Mouse (Mus musculus): ENCODE measurements around the gene Cnot9. TPM values are rescaled to one million over a fixed set of nuclear protein-coding genes. Genes with fewer than 3 reads are reported as not detected.
"Not testable (repeated sequence)": the region's sequence is repeated elsewhere in the genome, so short reads cannot be mapped to it uniquely, and the experiment has no call there.

Gene Cnot9
- polyA plus RNA-seq (2015; fragmentation: Nextera tagmentation; extraction: Ambion mirVana), result 39.7 and 47.0 TPM in 2 replicates

- peak within 1 kb of the TSS; percentile 93 for H3K4me3 ChIP-seq (ENCODE audit: low read length)
- peak within 1 kb of the TSS; percentile 89 for H3K27ac ChIP-seq (ENCODE audit: low read depth, low read length)
- H3K27me3 ChIP-seq (replicated peaks; ENCODE audit: control insufficient read depth, insufficient read depth, low read length), result no peaks in the 10 kb centered on the region
- WGBS, result under 1% methylated on average over 62 of the region's 64 CpGs
- H3K4me2 ChIP-seq (ENCODE audit: low read length), result peak within 1 kb of the TSS; percentile 90
- H3K36me3 ChIP-seq (ENCODE audit: control insufficient read depth, insufficient read depth, low read length), result no peaks in the 10 kb centered on the region
- peak within 1 kb of the TSS; percentile 92 for H3K9ac ChIP-seq (ENCODE audit: low read depth, low read length)
- peaks cover 28% of the 10 kb centered on the region for H3K4me1 ChIP-seq (ENCODE audit: control insufficient read depth, insufficient read depth, low read depth, low read length)
- H3K9me3 ChIP-seq (ENCODE audit: control insufficient read depth, low read length), result no peaks in the 10 kb centered on the region
- ATAC-seq, result peak; percentile 99
Measured at GRCm38 (mm10) chr1:74505721-74506464, at the start of gene Cnot9. Gene Cnot9 (plus strand): TSS chr1:74506058.

- ATAC-seq, result no peak
- Histone ChIP-seq H3K9ac (ENCODE audit: low read depth, low read length) (no peak overlapping the region), H3K36me3 (ENCODE audit: control insufficient read depth, insufficient read depth, low read length) (peaks cover 25% of the 10 kb centered on the region), H3K27ac (ENCODE audit: low read depth, low read length) (no peak overlapping the region), H3K4me3 (ENCODE audit: low read length) (no peak overlapping the region), H3K4me1 (ENCODE audit: control insufficient read depth, insufficient read depth, low read depth, low read length) (no peaks in the 10 kb centered on the region), H3K9me3 (ENCODE audit: control insufficient read depth, low read length) (no peaks in the 10 kb centered on the region), H3K27me3 (replicated peaks; ENCODE audit: control insufficient read depth, insufficient read depth, low read length) (no peaks in the 10 kb centered on the region), H3K4me2 (ENCODE audit: low read length) (no peak overlapping the region)
- WGBS, result 74% methylated on average over 2 of the region's 2 CpGs
Measured at GRCm38 (mm10) chr1:74460273-74460672, 45.6 kb upstream of the Cnot9 start.

GRCm38 (mm10) chr1:74485792-74486191 is 20.1 kb upstream of the Cnot9 start:
- Histone ChIP-seq H3K27me3 (replicated peaks; ENCODE audit: control insufficient read depth, insufficient read depth, low read length) (no peaks in the 10 kb centered on the region), H3K27ac (ENCODE audit: low read depth, low read length) (no peak overlapping the region), H3K9ac (ENCODE audit: low read depth, low read length) (no peak overlapping the region), H3K4me3 (ENCODE audit: low read length) (no peak overlapping the region), H3K9me3 (ENCODE audit: control insufficient read depth, low read length) (no peaks in the 10 kb centered on the region), H3K4me1 (ENCODE audit: control insufficient read depth, insufficient read depth, low read depth, low read length) (no peaks in the 10 kb centered on the region), H3K4me2 (ENCODE audit: low read length) (no peak overlapping the region), H3K36me3 (ENCODE audit: control insufficient read depth, insufficient read depth, low read length) (peaks cover 20% of the 10 kb centered on the region)
- ATAC-seq, result no peak
- WGBS, result 97% methylated on average over 5 of the region's 5 CpGs

- Histone ChIP-seq H3K27ac (ENCODE audit: low read depth, low read length) (no peak overlapping the region), H3K4me1 (ENCODE audit: control insufficient read depth, insufficient read depth, low read depth, low read length) (peaks cover 9% of the 10 kb centered on the region), H3K9ac (ENCODE audit: low read depth, low read length) (no peak overlapping the region), H3K9me3 (ENCODE audit: control insufficient read depth, low read length) (no peaks in the 10 kb centered on the region), H3K36me3 (ENCODE audit: control insufficient read depth, insufficient read depth, low read length) (no peaks in the 10 kb centered on the region), H3K4me2 (ENCODE audit: low read length) (no peak overlapping the region), H3K27me3 (replicated peaks; ENCODE audit: control insufficient read depth, insufficient read depth, low read length) (no peaks in the 10 kb centered on the region), H3K4me3 (ENCODE audit: low read length) (no peak overlapping the region)
- 86% methylated on average over 1 of the region's 1 CpGs for WGBS
- ATAC-seq, result no peak
Measured at GRCm38 (mm10) chr1:74501106-74501505, 4.8 kb upstream of the Cnot9 start.

- under 1% methylated on average over 20 of the region's 22 CpGs for WGBS
- peak overlapping the region; percentile 66 for H3K27ac ChIP-seq (ENCODE audit: low read depth, low read length)
- H3K4me1 ChIP-seq (ENCODE audit: control insufficient read depth, insufficient read depth, low read depth, low read length), result peaks cover 28% of the 10 kb centered on the region
- H3K4me2 ChIP-seq (ENCODE audit: low read length), result peak overlapping the region; percentile 74
- H3K9me3 ChIP-seq (ENCODE audit: control insufficient read depth, low read length), result no peaks in the 10 kb centered on the region
- no peak for ATAC-seq
- no peaks in the 10 kb centered on the region for H3K36me3 ChIP-seq (ENCODE audit: control insufficient read depth, insufficient read depth, low read length)
- H3K9ac ChIP-seq (ENCODE audit: low read depth, low read length), result peak overlapping the region; percentile 77
- no peaks in the 10 kb centered on the region for H3K27me3 ChIP-seq (replicated peaks; ENCODE audit: control insufficient read depth, insufficient read depth, low read length)
- peak overlapping the region; percentile 93 for H3K4me3 ChIP-seq (ENCODE audit: low read length)
Measured at GRCm38 (mm10) chr1:74505393-74505720, 501 bp upstream of the Cnot9 start.

- Histone ChIP-seq H3K9me3 (ENCODE audit: control insufficient read depth, low read length) (no peaks in the 10 kb centered on the region), H3K27me3 (replicated peaks; ENCODE audit: control insufficient read depth, insufficient read depth, low read length) (no peaks in the 10 kb centered on the region), H3K9ac (ENCODE audit: low read depth, low read length) (peak overlapping the region; percentile 92), H3K4me2 (ENCODE audit: low read length) (peak overlapping the region; percentile 90), H3K4me1 (ENCODE audit: control insufficient read depth, insufficient read depth, low read depth, low read length) (peaks cover 28% of the 10 kb centered on the region), H3K27ac (ENCODE audit: low read depth, low read length) (peak overlapping the region; percentile 89), H3K4me3 (ENCODE audit: low read length) (peak overlapping the region; percentile 93), H3K36me3 (ENCODE audit: control insufficient read depth, insufficient read depth, low read length) (no peaks in the 10 kb centered on the region)
- under 1% methylated on average over 33 of the region's 34 CpGs for WGBS
- peak; percentile 28 for ATAC-seq
Measured at GRCm38 (mm10) chr1:74506471-74506881, 618 bp downstream of the Cnot9 start.

- H3K9me3 ChIP-seq (ENCODE audit: control insufficient read depth, low read length), result no peaks in the 10 kb centered on the region
- H3K4me3 ChIP-seq (ENCODE audit: low read length), result no peak overlapping the region
- ATAC-seq, result no peak
- H3K4me2 ChIP-seq (ENCODE audit: low read length), result peak overlapping the region; percentile 90
- no peak overlapping the region for H3K27ac ChIP-seq (ENCODE audit: low read depth, low read length)
- peaks cover 28% of the 10 kb centered on the region for H3K4me1 ChIP-seq (ENCODE audit: control insufficient read depth, insufficient read depth, low read depth, low read length)
- H3K36me3 ChIP-seq (ENCODE audit: control insufficient read depth, insufficient read depth, low read length), result no peaks in the 10 kb centered on the region
- 95% methylated on average over 2 of the region's 2 CpGs for WGBS
- no peak overlapping the region for H3K9ac ChIP-seq (ENCODE audit: low read depth, low read length)
- no peaks in the 10 kb centered on the region for H3K27me3 ChIP-seq (replicated peaks; ENCODE audit: control insufficient read depth, insufficient read depth, low read length)
Measured at GRCm38 (mm10) chr1:74507780-74508179, 1.9 kb downstream of the Cnot9 start.

GRCm38 (mm10) chr1:74511306-74511705 is 5.4 kb downstream of the Cnot9 start:
- ATAC-seq, result no peak
- no peak overlapping the region for H3K9ac ChIP-seq (ENCODE audit: low read depth, low read length)
- no peak overlapping the region for H3K27ac ChIP-seq (ENCODE audit: low read depth, low read length)
- WGBS, result 96% methylated on average over 5 of the region's 5 CpGs
- no peaks in the 10 kb centered on the region for H3K9me3 ChIP-seq (ENCODE audit: control insufficient read depth, low read length)
- H3K4me2 ChIP-seq (ENCODE audit: low read length), result no peak overlapping the region
- H3K36me3 ChIP-seq (ENCODE audit: control insufficient read depth, insufficient read depth, low read length), result no peaks in the 10 kb centered on the region
- H3K4me3 ChIP-seq (ENCODE audit: low read length), result no peak overlapping the region
- no peaks in the 10 kb centered on the region for H3K27me3 ChIP-seq (replicated peaks; ENCODE audit: control insufficient read depth, insufficient read depth, low read length)
- H3K4me1 ChIP-seq (ENCODE audit: control insufficient read depth, insufficient read depth, low read depth, low read length), result peaks cover 18% of the 10 kb centered on the region

- not testable (repeated sequence) for ATAC-seq; H3K27ac ChIP-seq (ENCODE audit: low read depth, low read length); H3K4me1 ChIP-seq (ENCODE audit: control insufficient read depth, insufficient read depth, low read depth, low read length); H3K9ac ChIP-seq (ENCODE audit: low read depth, low read length); H3K36me3 ChIP-seq (ENCODE audit: control insufficient read depth, insufficient read depth, low read length); H3K9me3 ChIP-seq (ENCODE audit: control insufficient read depth, low read length); H3K4me3 ChIP-seq (ENCODE audit: low read length); H3K27me3 ChIP-seq (replicated peaks; ENCODE audit: control insufficient read depth, insufficient read depth, low read length); H3K4me2 ChIP-seq (ENCODE audit: low read length)
- WGBS, result 90% methylated on average over 1 of the region's 1 CpGs
Measured at GRCm38 (mm10) chr1:74512999-74513398, 7.1 kb downstream of the Cnot9 start.

Data from hindbrain, embryonic 16.5 days (tissue).